Mouse (Mus musculus): Measurements from ENCODE around the gene Spata31d1c. TPM values are rescaled to one million over a fixed set of nuclear protein-coding genes. Genes with fewer than 3 reads are reported as not detected.

The Spata31d1c gene
- total RNA-seq (2014; fragmentation: Nextera tagmentation) = not detected in 2 replicates
- 0.06 and 0.27 TPM in 2 replicates for total RNA-seq (2017)
- not detected in 2 replicates for polyA plus RNA-seq (2012)

- no peaks in the 10 kb centered on the region for H3K36me3 ChIP-seq (replicated peaks)
- H3K27me3 ChIP-seq (ENCODE audit: insufficient read depth, low read length) = no peaks in the 10 kb centered on the region
- no peak within 1 kb of the TSS for H3K4me3 ChIP-seq (ENCODE audit: low read depth, low read length)
- DNase-seq (ENCODE audit: low spot score) (no peak), ATAC-seq (ENCODE audit: extremely low read depth, insufficient number of reproducible peaks, low FRiP score, poor library complexity, severe bottlenecking) (no peak)
- no peaks in the 10 kb centered on the region for H3K4me1 ChIP-seq (ENCODE audit: insufficient read depth, low read depth, low read length)
- TF ChIP-seq GATA2 (IDR thresholded peaks at IDR 0.05; ENCODE audit: borderline replicate concordance, low read depth, low read length) (no peak), CTCF (IDR thresholded peaks at IDR 0.05; ENCODE audit: low read depth, low read length) (no peak), GATA1 (IDR thresholded peaks at IDR 0.05; ENCODE audit: borderline replicate concordance, low read length) (no peak), POLR2AphosphoS5 (IDR thresholded peaks at IDR 0.05; ENCODE audit: insufficient replicate concordance, low read depth, low read length) (no peak), TAL1 (conservative IDR thresholded peaks at IDR 0.05; ENCODE audit: low read depth, low read length) (no peak)
- H3K9me3 ChIP-seq (replicated peaks) = no peaks in the 10 kb centered on the region
These were observed at the start of gene Spata31d1c for GRCm38 (mm10) chr13:65032758-65033157. Gene Spata31d1c (plus strand): TSS chr13:65033058.

GRCm38 (mm10) chr13:64988828-64989227, 44.0 kb upstream of the Spata31d1c start:
- H3K36me3 ChIP-seq (replicated peaks) = no peaks in the 10 kb centered on the region
- no peaks in the 10 kb centered on the region for H3K9me3 ChIP-seq (replicated peaks)
- ATAC-seq (ENCODE audit: extremely low read depth, insufficient number of reproducible peaks, low FRiP score, poor library complexity, severe bottlenecking) = peak; percentile 28; the same call in 1 of the 2 replicates
- no peak for DNase-seq (ENCODE audit: low spot score)
- no peak for TF ChIP-seq CTCF (IDR thresholded peaks at IDR 0.05; ENCODE audit: low read depth, low read length)
- H3K4me3 ChIP-seq (ENCODE audit: low read depth, low read length) = no peak overlapping the region
- no peaks in the 10 kb centered on the region; the same call in 1 of the 2 replicates for H3K4me1 ChIP-seq (ENCODE audit: insufficient read depth, low read depth, low read length)
- no peaks in the 10 kb centered on the region for H3K27me3 ChIP-seq (ENCODE audit: insufficient read depth, low read length)

DNA sequence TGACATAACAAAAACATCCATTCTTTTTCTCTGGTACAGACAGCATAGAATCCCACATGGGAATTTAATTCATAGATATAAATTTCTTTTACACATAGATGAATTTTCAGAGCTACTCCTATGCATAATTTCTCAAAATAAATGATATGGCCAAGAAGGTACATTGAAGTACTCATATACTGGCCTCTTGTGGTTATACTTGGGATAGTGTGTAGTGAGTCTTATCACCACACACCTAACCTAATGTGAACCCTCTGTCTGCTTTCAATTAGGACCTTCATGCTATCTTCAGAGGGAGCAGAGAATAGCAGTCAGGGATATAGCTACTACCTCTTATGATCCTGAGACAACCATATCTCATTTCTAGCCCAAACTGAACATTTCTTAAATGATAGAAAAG, 27.4 kb upstream of the Spata31d1c start:
- no peak for ATAC-seq (ENCODE audit: extremely low read depth, insufficient number of reproducible peaks, low FRiP score, poor library complexity, severe bottlenecking)
- Histone ChIP-seq H3K9me3 (replicated peaks) (no peaks in the 10 kb centered on the region), H3K27me3 (ENCODE audit: insufficient read depth, low read length) (peaks cover under 1% of the 10 kb centered on the region; the same call in 1 of the 2 replicates), H3K36me3 (replicated peaks) (no peaks in the 10 kb centered on the region), H3K4me3 (ENCODE audit: low read depth, low read length) (no peak overlapping the region), H3K4me1 (ENCODE audit: insufficient read depth, low read depth, low read length) (no peaks in the 10 kb centered on the region)
- no peak for DNase-seq (ENCODE audit: low spot score)
- no peak for TF ChIP-seq CTCF (IDR thresholded peaks at IDR 0.05; ENCODE audit: low read depth, low read length)
- TF ChIP-seq GATA1 (IDR thresholded peaks at IDR 0.05; ENCODE audit: borderline replicate concordance, low read length) = no peak
- no peak for TF ChIP-seq GATA2 (IDR thresholded peaks at IDR 0.05; ENCODE audit: borderline replicate concordance, low read depth, low read length)
- TF ChIP-seq POLR2AphosphoS5 (IDR thresholded peaks at IDR 0.05; ENCODE audit: insufficient replicate concordance, low read depth, low read length) = no peak
- no peak for TF ChIP-seq TAL1 (conservative IDR thresholded peaks at IDR 0.05; ENCODE audit: low read depth, low read length)

DNA sequence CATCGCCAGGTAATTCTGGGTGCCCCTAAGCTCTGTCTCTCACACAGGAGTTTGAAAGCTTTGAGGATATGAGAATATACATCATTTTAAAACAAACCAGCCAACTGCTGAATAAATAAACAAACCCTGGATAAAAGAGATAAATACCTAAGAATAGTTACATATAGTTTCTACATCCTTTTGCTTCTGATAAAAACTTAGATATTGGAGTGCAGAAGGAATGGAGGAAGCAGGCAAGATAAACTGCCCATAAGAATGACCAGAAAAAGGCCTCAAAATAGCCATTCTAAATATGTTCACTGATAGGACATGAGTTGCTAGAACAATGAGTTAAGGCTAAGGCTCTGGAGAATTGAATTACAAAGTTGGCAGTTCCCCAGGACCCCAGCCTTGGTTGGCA, 26.1 kb upstream of the Spata31d1c start:
- Histone ChIP-seq H3K27me3 (ENCODE audit: insufficient read depth, low read length) (no peaks in the 10 kb centered on the region), H3K4me1 (ENCODE audit: insufficient read depth, low read depth, low read length) (no peaks in the 10 kb centered on the region), H3K36me3 (replicated peaks) (no peaks in the 10 kb centered on the region), H3K4me3 (ENCODE audit: low read depth, low read length) (no peak overlapping the region), H3K9me3 (replicated peaks) (no peaks in the 10 kb centered on the region)
- no peak for TF ChIP-seq POLR2AphosphoS5 (IDR thresholded peaks at IDR 0.05; ENCODE audit: insufficient replicate concordance, low read depth, low read length)
- no peak for TF ChIP-seq GATA1 (IDR thresholded peaks at IDR 0.05; ENCODE audit: borderline replicate concordance, low read length)
- TF ChIP-seq TAL1 (conservative IDR thresholded peaks at IDR 0.05; ENCODE audit: low read depth, low read length) = no peak
- TF ChIP-seq GATA2 (IDR thresholded peaks at IDR 0.05; ENCODE audit: borderline replicate concordance, low read depth, low read length) = no peak
- no peak for TF ChIP-seq CTCF (IDR thresholded peaks at IDR 0.05; ENCODE audit: low read depth, low read length)
- ATAC-seq (ENCODE audit: extremely low read depth, insufficient number of reproducible peaks, low FRiP score, poor library complexity, severe bottlenecking) (no peak), DNase-seq (ENCODE audit: low spot score) (no peak)

- no peak for DNase-seq (ENCODE audit: low spot score)
These were observed 24.9 kb upstream of the Spata31d1c start for GRCm38 (mm10) chr13:65007971-65008370.

DNA sequence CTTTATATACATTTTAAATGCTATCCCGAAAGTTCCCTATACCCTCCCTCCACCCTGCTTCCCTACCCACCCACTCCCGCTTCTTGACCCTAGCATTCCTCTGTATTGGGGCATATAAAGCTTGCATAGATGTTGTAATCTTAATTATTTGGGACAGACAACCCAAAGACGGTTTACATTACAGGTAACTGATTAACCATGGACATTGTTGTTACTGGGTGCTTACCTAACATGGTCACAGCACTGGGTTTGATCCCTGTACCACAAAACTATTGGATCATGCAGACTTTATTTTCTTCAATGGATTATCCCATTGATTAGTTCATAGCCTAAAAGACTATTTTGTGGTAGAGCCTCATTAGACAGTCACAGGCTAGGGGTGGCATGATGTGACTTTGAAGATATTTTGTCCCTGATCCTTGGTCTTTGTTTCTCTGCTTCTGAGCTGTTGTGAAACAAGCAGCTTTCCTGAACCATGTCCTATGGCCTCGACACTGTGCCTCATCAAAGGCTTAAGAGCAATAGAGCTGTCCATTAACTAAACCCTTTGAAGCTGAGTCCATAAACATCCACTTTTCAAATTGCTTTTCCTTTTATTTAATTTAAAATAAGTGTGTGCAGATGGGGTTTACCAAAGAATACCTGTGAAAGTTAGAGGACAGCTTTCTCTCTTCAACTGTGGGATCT, 21.7 kb upstream of the Spata31d1c start:
- Histone ChIP-seq H3K9me3 (replicated peaks) (no peaks in the 10 kb centered on the region), H3K4me3 (ENCODE audit: low read depth, low read length) (no peak overlapping the region), H3K4me1 (ENCODE audit: insufficient read depth, low read depth, low read length) (no peaks in the 10 kb centered on the region), H3K27me3 (ENCODE audit: insufficient read depth, low read length) (no peaks in the 10 kb centered on the region), H3K36me3 (replicated peaks) (no peaks in the 10 kb centered on the region)
- TF ChIP-seq POLR2AphosphoS5 (IDR thresholded peaks at IDR 0.05; ENCODE audit: insufficient replicate concordance, low read depth, low read length) (no peak), GATA2 (IDR thresholded peaks at IDR 0.05; ENCODE audit: borderline replicate concordance, low read depth, low read length) (no peak), CTCF (IDR thresholded peaks at IDR 0.05; ENCODE audit: low read depth, low read length) (no peak), GATA1 (IDR thresholded peaks at IDR 0.05; ENCODE audit: borderline replicate concordance, low read length) (no peak), TAL1 (conservative IDR thresholded peaks at IDR 0.05; ENCODE audit: low read depth, low read length) (no peak)
- ATAC-seq (ENCODE audit: extremely low read depth, insufficient number of reproducible peaks, low FRiP score, poor library complexity, severe bottlenecking) = no peak
- no peak for DNase-seq (ENCODE audit: low spot score)

More at GRCm38 (mm10) chr13:65007971-65008370, 24.9 kb upstream of the Spata31d1c start:
- Histone ChIP-seq H3K27me3 (ENCODE audit: insufficient read depth, low read length) (no peaks in the 10 kb centered on the region), H3K9me3 (replicated peaks) (no peaks in the 10 kb centered on the region), H3K4me3 (ENCODE audit: low read depth, low read length) (no peak overlapping the region), H3K4me1 (ENCODE audit: insufficient read depth, low read depth, low read length) (no peaks in the 10 kb centered on the region), H3K36me3 (replicated peaks) (no peaks in the 10 kb centered on the region)
- no peak for ATAC-seq (ENCODE audit: extremely low read depth, insufficient number of reproducible peaks, low FRiP score, poor library complexity, severe bottlenecking)
- TF ChIP-seq GATA2 (IDR thresholded peaks at IDR 0.05; ENCODE audit: borderline replicate concordance, low read depth, low read length) (no peak), TAL1 (conservative IDR thresholded peaks at IDR 0.05; ENCODE audit: low read depth, low read length) (no peak), CTCF (IDR thresholded peaks at IDR 0.05; ENCODE audit: low read depth, low read length) (no peak), POLR2AphosphoS5 (IDR thresholded peaks at IDR 0.05; ENCODE audit: insufficient replicate concordance, low read depth, low read length) (no peak), GATA1 (IDR thresholded peaks at IDR 0.05; ENCODE audit: borderline replicate concordance, low read length) (no peak)

Data from G1E (cell line).